11 mouse cellular contexts compared by ENCODE assay signal in the genomic region with DNA sequence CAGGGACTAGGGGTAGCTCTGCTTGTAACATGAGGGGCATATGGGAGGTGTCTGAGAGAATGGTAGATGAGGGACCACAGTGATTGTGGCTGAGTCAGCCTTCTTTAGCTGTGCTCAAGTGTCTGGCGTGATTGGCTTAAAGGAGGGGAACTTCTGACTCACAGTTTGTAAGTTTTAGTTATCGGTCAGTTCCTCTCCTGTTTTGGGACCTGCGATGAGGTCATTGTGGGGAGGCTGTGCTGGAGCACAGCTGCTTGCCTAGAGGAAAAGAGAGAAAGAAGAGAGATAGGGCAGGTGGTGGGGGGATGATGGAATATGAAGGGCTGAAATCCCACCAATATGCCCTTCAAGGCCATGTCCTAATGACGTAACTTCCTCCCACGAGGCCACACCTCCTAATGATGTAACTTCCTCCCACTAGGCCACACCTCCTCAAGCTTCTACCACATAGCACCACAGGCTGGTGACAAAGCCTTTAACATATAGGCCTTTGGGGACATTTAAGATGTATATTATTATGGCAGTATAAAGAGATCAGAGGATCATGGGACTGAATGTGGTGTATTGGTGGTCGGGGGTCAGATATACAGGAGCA. TPM values are rescaled to one million over a fixed set of nuclear protein-coding genes. Genes with fewer than 3 reads are reported as not detected.
DNase-seq lines count a peak whose midpoint lies in the region; ATAC-seq and TF ChIP-seq lines count a peak whose summit lies in the region.
"Had no signal": no experiment of that assay in that cellular context is flagged by ENCODE, and none has a peak within 500 bp of the region (broad histone marks: within the 10 kb centered on the region; RNA-seq: fewer than 3 reads in every experiment).

No protein-coding gene starts in this region.

- TF ChIP-seq CTCF in testis, adult 2 months (IDR thresholded peaks at IDR 0.05; ENCODE audit: control insufficient read depth, insufficient read depth, insufficient replicate concordance, low read depth, low read length): no peak

- no peak for DNase-seq in testis, postnatal 14 days (ENCODE audit: low spot score)
- peak; percentile 29 for DNase-seq in brain, adult 2 months (ENCODE audit: low read depth, low spot score)
- no peak for DNase-seq in spleen, postnatal 4 days (ENCODE audit: low spot score in 2 of 2)
- no peak for DNase-seq in cerebellum, postnatal 36 days
- DNase-seq: kidney, postnatal 25 days; liver, postnatal 0 days had no signal

- H3K27ac ChIP-seq in testis, adult 2 months (ENCODE audit: control insufficient read depth, insufficient read depth, low read depth, low read length): no peak overlapping the region
- H3K27ac ChIP-seq: intestine, embryonic 15.5 days; limb, embryonic 12.5 days had no signal

- no peaks in the 10 kb centered on the region for H3K36me3 ChIP-seq in testis, adult 2 months (ENCODE audit: control insufficient read depth, insufficient read depth, low read length)
- H3K36me3 ChIP-seq: intestine, embryonic 15.5 days; limb, embryonic 12.5 days had no signal

- H3K4me1 ChIP-seq in testis, adult 2 months (ENCODE audit: control insufficient read depth, insufficient read depth, low read length): no peaks in the 10 kb centered on the region
- H3K4me1 ChIP-seq: intestine, embryonic 15.5 days had no signal

- TF ChIP-seq POLR2A in testis, adult 2 months (IDR thresholded peaks at IDR 0.05; ENCODE audit: control insufficient read depth, low read depth, low read length): no peak

- no peaks in the 10 kb centered on the region for H3K27me3 ChIP-seq in testis, adult 2 months (ENCODE audit: control insufficient read depth, insufficient read depth, low read length)
- H3K27me3 ChIP-seq: intestine, embryonic 15.5 days; limb, embryonic 12.5 days had no signal

- peak overlapping the region; percentile 17; the same call in 1 of the 2 replicates for H3K4me3 ChIP-seq in testis, adult 2 months (ENCODE audit: control insufficient read depth, low read depth, low read length)
- H3K4me3 ChIP-seq: intestine, embryonic 15.5 days; limb, embryonic 12.5 days had no signal

- peak; percentile 42 to 43 for ATAC-seq in hematopoietic stem cell, adult 5-6 weeks (replicated peaks in 1 of 2; ENCODE audit: insufficient read depth in 1 of 2, low FRiP score in 2 of 2, low TSS enrichment in 1 of 2, low read depth in 1 of 2, poor library complexity in 2 of 2, severe bottlenecking in 2 of 2)
- no peak for ATAC-seq in inflammation-experienced regulatory T-cells, adult 6 months
- ATAC-seq: intestine, embryonic 15.5 days; liver, postnatal 0 days had no signal

RNA-seq across cellular contexts. Expression of gene Cnih3, which starts 42.9 kb away (rescaled TPM):
- 0.13 and 0.27 TPM in 2 replicates for polyA plus RNA-seq in testis, adult 2 months (2012; rRNA removed)
- not detected in 2 replicates for total RNA-seq in hematopoietic stem cell, adult 5-6 weeks (2017)
- not detected for polyA plus RNA-seq in inflammation-experienced regulatory T-cells, adult 6 months (2017; shearing (Covaris generic))
- polyA plus RNA-seq: liver, postnatal 0 days had no signal
